Mouse (Mus musculus) CH12.LX (cell line): ENCODE measurements at regions not wholly inside any gene's neighbourhood (a gene's known extent, or its start where the extent isn't known, plus 50 kb on each side); places are given as distances from the start of the nearest gene placed in this dataset.

Source experiments
- CHD1 ChIP-seq: IDR thresholded peaks from 2 replicates; pipeline ENCODE4 v1.6.1; 2012; ENCODE audit warnings: low read depth, low read length, improper control_type of control experiment, inconsistent platforms
- EP300 ChIP-seq: IDR thresholded peaks from 2 replicates; pipeline ENCODE4 v1.6.1; 2011; ENCODE audit warnings: low read length, improper control_type of control experiment
- JUN ChIP-seq: IDR thresholded peaks from 2 replicates; pipeline ENCODE4 v1.6.1; 2011; ENCODE audit warnings: low read depth, mild to moderate bottlenecking, low read length, improper control_type of control experiment, moderate library complexity; ENCODE audit not compliant: insufficient read depth
- USF1 ChIP-seq: IDR thresholded peaks from 2 replicates; pipeline ENCODE4 v1.6.1; 2014; ENCODE audit warnings: low read depth, mild to moderate bottlenecking, inconsistent platforms, low read length, improper control_type of control experiment
- ZC3H11A ChIP-seq: IDR thresholded peaks from 2 replicates; pipeline ENCODE4 v1.6.1; 2012; ENCODE audit warnings: low read depth, mild to moderate bottlenecking, inconsistent platforms, low read length, improper control_type of control experiment

DNA sequence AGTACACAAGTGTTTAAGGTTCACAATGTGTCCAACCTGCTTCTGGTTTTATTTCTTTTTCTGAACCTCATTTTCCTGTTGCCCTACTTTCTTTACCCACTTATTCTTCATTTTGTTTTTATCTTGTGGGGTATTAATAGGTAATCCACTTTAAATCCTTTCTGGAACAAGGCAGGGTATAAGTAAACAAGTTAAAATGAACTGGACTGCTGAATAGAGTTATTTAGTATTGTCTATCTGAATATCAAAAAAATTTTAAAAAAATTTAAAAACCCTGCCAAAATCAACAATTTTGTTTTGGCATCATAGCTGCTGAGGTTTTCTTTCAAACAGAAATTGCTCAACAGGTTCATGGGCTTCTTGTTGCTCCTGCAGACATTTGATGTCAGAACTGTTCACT is 170.7 kb upstream of the Cited2 start:
- TF ChIP-seq EP300: no peak
- TF ChIP-seq CHD1: no peak
- TF ChIP-seq ZC3H11A: no peak
- TF ChIP-seq USF1: no peak
- no peak for TF ChIP-seq JUN
